Mouse (Mus musculus) adrenal gland, postnatal 25 days (tissue): ENCODE data around the gene Pwp2. TPM values are rescaled to one million over a fixed set of nuclear protein-coding genes. Genes with fewer than 3 reads are reported as not detected.
A peak's percentile ranks its signal among the peaks of the same experiment; 100 is the strongest.
"Not testable (repeated sequence)": the region's sequence is repeated elsewhere in the genome, so short reads cannot be mapped to it uniquely, and the experiment has no call there.

Source experiments
- DNase-seq: peaks from one replicate; pipeline ENCODE4 v3.0.0; 2021; ENCODE audit warnings: mixed read lengths
- total RNA-seq: library from RNA; stranded (reverse); gene quantifications from 2 replicates; pipeline ENCODE4 v1.2.3, GENCODE M21; 2021

Gene Pwp2
- total RNA-seq, 1 experiment from 2014 or later, result 17.9 TPM

DNA sequence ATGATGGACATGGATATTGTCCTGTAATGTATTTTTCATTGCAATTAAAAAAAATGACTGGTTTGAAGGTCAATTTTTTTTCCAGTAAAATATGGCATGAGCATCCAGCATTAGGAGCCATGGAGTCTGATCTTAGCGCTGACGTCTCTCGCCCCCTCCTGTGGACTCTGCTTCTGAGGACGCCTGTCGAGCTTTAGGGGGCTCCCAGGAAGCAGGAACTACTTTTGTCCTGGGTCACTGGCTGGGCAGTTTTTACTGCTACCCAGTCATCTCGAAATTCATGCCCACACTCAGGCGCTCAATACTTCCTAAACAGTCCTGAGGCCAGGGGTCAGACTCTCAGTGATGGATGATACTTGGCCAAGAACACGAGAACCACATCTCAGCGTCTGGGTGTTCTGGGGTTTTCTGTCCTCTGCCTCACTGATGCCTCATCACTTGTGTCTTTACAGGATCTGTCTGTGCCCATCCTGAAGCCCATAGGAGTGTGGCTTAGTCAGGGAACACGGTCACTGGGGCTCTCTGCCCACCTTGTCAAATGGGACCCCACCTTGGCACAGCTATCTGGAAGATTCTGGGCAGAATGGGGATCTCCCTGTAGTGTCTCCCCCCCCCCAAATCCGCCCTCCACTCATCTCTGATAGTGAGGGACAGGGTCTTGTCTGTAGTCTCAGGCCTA, 45.2 kb downstream of the Pwp2 start:
- DNase-seq, result no peak

DNA sequence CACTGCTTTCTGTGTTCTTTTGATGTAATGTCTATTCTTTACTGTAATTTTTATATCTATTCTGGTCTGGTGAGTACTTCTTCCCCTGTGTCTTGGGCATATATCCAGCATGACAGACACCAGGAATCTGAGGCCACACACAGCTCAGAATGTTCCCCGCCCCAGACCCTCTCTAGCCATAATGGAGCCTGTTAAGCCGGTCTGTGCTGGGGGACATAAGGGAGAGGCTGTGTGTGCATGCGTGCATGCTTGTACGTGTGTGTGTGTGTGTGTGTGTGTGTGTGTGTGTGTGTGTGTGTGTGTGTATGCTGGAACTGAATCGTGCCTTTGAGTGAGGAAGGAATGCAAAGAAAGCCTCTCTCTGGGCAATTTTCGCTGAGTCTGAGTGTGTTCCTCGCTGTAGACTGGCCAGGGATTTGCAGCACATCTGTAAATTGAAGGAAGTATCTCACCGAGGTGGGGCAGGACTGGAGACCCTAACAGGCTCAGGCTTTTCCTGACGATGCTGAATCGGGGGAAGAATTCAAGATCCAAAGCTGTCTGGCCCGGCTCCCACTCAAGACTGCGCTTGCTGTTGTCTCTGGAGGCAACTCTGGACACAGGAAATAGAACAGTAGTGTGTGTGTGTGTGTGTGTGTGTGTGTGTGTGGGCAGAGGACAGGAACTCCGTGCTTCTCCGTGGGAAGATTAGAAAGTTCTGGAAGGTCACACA, 46.0 kb downstream of the Pwp2 start:
- DNase-seq, result no peak

DNA sequence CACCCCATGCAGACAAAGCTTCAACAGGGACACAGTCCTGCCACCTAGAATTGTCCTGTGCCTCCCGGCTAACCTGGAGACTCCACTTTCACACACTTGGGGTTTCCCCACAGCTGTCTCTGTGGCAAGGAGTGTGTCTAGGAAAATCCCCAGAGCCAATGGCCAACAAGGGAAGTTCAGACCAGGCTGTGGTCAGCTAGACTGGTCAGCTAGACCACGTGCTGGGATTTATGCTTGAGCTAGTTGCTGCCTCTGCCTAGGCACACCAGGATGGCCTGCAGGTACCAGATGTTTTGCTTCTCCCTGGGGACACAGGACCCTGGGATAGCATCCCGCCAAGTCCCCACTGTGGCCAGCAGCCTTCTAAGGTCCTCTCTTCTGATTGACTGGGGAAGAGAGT, 47.8 kb downstream of the Pwp2 start:
- DNase-seq, result no peak

DNA sequence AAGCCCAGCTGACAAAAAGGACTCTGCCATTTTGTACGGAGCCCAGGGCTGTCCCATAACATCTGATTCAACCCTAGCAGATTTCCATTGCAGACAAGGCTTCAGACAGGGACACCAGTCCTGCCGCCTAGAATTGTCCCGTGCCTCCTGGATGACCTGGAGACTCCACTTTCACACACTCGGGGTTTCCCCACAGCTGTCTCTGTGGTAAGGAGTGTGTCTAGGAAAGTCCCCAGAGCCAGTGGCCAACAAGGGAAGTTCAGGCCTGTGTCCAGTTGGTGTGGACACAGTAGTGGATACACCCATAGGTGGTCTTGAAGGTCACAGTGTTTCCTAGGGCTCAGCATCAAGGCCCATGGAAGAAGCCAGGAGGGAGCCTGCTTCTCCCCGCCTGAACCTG, 49.0 kb downstream of the Pwp2 start:
- no peak for DNase-seq

DNA sequence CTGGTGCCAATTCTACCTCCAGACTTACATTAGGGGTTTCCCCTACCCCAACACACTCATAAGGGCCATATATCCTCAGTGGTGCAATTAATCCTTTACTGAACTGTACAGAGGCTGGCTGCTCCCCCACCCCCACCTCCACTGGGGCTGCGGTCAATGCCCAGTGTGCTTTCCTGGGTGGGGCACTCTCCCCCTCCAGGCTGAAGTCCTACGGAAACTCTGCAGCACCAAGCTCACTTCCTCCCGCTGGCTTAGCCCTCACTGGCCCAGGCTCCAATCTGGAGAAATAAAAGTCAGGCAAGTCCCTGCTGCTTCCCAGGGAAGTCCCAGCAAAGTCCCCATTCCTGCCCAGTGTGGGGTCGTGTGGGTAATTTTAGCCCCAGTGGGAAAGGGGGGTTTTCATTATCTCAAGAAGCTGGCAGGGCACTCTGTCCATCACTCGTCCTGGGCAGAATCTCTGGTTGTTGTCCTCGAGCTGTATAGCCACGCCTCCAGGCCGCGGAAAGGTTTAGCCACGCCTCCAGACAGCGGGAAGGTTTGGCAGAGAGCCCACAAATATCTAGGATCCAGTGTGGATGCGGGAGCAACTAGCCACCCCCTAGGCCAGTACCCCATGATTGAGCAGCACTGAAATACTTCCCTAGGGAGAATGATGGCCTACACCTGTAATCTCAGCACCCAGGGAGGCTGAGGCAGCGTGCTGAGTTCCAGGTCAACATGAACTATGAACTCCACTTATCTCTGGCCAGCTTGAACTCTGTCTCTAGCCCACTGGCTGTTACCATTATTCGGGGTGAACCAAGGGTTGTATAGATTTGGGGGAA, 49.8 kb downstream of the Pwp2 start:
- DNase-seq, result no peak

DNA sequence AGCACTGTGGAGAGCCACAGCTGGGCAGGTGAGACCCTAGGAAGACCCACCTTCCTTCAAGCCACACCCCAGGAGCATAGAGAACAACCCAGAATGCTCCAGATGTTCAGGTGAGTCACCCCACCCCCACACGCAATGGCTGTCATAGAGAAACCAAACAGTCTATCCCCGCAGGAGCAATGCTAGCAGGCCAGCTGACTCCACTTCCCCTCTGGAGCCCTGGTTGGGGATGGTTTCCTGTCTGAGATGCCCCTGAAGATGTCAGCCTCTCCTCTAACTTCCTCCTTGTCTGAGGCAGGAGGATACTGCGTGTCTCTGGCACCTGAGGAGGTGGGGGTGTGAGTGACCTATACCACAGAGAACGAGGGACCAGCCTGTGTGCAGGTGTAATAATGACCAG, 50.5 kb downstream of the Pwp2 start:
- no peak for DNase-seq

DNA sequence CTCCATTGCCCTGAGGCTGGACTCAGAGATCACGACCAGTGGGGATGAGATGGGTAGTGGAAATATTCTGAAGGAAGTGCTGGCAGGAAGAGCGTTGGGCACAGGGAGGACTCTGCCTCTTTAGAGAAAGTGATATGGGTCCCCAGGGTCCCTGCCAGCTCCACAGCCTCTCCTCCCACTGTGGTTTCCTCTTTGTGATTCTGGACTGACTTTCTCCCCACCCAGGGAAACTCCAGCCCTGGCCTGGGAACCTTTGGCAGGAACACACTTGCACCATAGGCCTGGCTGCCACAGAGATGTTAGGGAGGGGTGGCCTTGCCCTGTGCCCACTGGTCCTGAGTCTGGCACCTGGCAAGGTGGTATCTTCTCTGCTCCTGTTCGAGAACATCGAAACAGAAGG, 55.0 kb downstream of the Pwp2 start:
- DNase-seq, result no peak

DNA sequence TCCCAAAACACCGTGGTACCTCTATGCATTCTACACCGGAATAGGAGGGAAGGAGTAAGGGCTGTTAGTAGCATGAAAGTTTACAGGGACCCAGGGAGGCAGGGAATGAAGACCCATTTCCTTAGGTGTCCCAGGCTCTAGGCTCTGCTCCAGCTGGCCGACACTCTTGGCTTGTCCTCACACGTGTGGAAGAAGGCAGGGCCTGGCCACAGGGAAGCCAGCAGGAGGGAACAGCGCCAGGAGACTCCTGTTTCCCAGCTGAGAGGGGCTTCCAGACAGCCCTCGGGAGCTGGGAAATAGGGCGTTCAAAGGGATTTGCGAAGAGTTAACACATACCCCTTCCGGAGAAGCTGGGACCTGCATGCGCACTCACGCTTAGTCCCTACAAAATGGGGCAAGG, 55.5 kb downstream of the Pwp2 start:
- peak; percentile 37 for DNase-seq

DNA sequence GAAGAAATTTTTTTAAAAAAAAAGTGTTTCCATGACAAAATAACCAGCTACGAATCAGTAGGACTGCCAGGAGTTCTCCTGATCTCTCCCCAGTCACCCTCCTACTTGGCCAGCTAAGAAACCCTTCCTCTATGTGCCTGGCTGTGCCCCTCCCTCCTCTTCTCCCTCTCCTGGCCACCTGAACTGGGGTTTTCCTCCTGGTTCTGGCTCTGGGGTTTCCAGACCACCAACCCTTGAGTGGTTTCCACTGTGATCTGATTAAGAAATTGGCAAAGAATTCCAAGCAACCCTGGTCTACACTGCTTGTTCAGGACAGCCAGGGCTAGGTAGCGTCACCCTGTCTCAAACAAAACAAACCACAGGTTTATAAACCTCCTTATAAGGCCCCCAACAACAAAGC, 56.3 kb downstream of the Pwp2 start:
- no peak for DNase-seq

DNA sequence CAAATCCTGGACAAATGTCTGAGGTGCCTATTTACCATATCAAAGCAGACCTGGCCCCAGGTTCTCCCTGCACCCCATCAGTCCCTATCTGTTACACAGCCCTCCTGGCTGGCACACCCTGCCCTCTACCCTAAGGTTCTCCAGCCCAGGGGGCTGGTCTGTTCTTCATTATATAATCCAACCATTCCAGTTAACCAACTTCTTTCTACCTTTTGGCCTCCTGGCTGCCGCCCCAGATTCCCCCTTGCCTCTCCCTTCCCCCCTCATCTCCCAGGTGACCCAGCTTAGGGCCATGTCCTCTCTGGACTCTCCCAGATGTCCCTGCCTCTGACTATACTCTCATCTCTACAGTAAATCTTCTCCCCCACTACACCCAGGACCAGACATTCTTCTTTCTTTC, 57.0 kb downstream of the Pwp2 start:
- no peak for DNase-seq

DNA sequence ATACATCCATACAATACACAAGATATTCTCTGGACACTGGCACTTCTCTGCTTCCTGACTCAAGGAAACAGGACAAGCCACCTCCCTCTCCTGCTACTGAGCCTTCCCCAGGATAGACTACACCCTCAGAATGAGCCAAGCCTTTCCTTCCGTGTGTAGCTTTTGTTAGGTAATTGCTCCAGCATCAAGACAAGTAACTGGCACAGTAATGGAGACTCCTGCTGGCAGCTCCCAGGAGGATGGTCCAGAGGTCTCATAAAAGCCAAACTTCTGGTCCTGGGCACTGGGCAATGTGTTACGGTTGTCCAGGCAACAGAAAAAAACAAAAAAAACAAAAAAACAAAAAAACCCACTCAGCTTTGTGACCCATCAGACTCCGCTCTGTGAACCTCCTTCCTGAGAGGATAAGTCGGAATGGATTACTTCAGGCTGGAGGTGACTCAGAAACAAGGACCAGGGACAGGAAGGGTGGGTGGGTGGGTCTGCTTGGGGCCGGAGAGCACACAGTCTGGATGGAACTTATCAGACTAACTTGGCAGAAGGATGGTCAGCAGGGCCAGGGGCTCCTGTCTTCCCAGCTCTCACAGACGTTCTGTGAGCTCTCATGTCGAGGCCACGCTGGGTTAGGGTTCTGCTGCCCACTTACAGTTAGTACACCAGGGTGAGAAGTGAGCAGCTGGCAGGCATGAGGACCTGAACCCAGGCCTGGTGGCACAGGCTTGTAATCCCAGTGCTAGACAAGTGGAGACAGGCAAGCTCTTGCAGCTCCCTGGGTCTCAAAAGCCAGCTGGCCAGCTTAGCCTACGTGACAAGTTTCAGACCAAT, 57.7 kb downstream of the Pwp2 start:
- no peak for DNase-seq

DNA sequence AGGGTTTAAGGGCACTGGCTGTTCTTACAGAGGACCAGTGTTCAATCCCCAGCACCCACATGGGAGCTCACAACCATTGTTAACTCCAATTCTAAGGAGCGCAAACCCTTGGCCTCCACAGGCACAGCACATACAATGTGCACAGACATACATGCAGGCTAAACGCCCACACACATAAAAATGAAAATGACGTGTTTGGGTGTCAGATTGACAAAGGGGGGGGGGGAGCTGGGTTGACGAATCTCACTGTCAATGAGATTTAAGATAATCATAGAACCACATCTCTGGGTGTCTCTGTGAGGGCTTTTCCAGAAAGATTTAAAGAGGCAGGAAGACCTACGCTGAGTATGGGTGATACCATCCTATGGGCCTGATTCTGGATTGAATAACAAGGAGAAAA, 58.6 kb downstream of the Pwp2 start:
- no peak for DNase-seq

DNA sequence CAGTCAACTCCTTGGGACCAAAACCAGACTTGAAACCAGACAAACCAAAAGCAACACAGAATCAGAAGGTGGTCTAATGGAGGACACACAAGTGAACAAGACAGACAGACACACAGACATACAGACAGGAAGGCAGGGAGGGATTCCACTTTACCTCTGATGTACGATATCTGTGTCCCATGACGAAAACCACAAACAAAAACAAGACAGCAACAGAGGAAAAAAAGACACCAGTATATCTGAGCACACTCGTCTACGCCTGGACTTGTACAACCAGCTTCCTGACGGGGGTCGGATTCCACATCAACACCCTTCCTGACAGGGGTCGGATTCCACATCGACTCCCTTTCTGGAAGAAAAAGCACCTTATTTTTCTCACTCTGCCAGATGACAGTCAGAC, 59.9 kb downstream of the Pwp2 start:
- DNase-seq, result not testable (repeated sequence)

DNA sequence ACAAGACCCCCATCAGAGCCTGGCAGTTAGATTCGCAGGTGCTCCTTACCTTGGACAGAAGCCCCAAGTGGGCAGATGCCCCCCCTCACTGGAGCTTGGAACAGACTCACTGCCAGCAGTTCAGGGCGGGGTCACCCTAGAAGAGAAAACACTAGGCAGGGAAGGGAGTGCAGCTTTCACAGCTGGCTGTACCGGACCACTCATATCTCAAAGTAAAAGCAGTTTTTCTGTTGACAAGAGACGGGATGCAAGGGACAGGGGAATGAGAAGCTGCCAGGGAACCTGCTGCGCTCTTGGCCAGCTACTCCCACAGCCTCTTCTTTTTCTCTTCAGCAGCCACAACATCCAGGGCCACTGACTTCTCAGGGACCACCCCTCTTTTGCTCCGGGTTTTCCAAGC, 60.8 kb downstream of the Pwp2 start:
- not testable (repeated sequence) for DNase-seq

Other genes with a start within 250 kb of the Pwp2 start
- gene Trpm2, start 214.6 kb downstream of the Pwp2 start, total RNA-seq, result 1.2 and 2.7 TPM in 2 replicates
- 18.5 and 22.1 TPM in 2 replicates for gene 1810043G02Rik, start 206.6 kb downstream of the Pwp2 start, total RNA-seq
- 91.4 and 96.0 TPM in 2 replicates for gene Pfkl, start 175.1 kb downstream of the Pwp2 start, total RNA-seq
- gene Dnmt3l, start 143.2 kb downstream of the Pwp2 start, total RNA-seq, result 30.7 and 36.2 TPM in 2 replicates
- gene Aire, start 141.5 kb downstream of the Pwp2 start, total RNA-seq, result not detected in 2 replicates
- 26.3 and 36.0 TPM in 2 replicates for gene Icosl, start 115.8 kb downstream of the Pwp2 start, total RNA-seq
- gene D10Jhu81e, start 15.4 kb downstream of the Pwp2 start, total RNA-seq, result 235 and 247 TPM in 2 replicates
- 53.0 and 56.6 TPM in 2 replicates for gene Trappc10, start 59.5 kb upstream of the Pwp2 start, total RNA-seq
- gene Agpat3, start 167.3 kb upstream of the Pwp2 start, total RNA-seq, result 334 and 362 TPM in 2 replicates
- 228 and 255 TPM in 2 replicates for gene Rrp1, start 227.9 kb upstream of the Pwp2 start, total RNA-seq
- 257 and 265 TPM in 2 replicates for gene Cstb, start 240.5 kb upstream of the Pwp2 start, total RNA-seq